Mouse (Mus musculus): Measurements from ENCODE around the gene Kcnk10.

The Kcnk10 gene

DNA sequence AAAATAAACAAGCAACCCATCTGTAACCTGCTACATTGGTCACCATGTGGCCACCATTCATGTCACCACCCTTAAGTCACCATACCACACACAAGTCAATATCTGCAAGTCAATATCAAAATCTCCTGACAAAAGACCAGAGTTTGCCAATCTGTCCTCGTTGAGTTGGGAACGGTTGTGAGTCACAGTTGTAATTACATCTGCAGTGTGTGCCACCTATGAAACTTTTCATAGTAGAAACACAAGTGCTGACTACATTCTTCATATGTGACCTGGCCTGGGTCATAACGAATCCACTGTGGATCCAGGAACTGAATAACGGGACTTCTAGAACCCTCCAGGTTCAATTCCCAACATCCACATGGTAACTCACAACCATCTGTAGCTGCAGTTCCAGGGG lies 14.8 kb downstream of the Kcnk10 start:
- no peaks in the 10 kb centered on the region for H3K9me3 ChIP-seq (ENCODE audit: low read length)
- TF ChIP-seq NANOG (IDR thresholded peaks at IDR 0.05; ENCODE audit: borderline replicate concordance, low read length) = no peak
- no peak for TF ChIP-seq CTCF (conservative IDR thresholded peaks at IDR 0.05; ENCODE audit: low read length)
- no peak for TF ChIP-seq POU5F1 (IDR thresholded peaks at IDR 0.05; ENCODE audit: borderline replicate concordance, low read length)

DNA sequence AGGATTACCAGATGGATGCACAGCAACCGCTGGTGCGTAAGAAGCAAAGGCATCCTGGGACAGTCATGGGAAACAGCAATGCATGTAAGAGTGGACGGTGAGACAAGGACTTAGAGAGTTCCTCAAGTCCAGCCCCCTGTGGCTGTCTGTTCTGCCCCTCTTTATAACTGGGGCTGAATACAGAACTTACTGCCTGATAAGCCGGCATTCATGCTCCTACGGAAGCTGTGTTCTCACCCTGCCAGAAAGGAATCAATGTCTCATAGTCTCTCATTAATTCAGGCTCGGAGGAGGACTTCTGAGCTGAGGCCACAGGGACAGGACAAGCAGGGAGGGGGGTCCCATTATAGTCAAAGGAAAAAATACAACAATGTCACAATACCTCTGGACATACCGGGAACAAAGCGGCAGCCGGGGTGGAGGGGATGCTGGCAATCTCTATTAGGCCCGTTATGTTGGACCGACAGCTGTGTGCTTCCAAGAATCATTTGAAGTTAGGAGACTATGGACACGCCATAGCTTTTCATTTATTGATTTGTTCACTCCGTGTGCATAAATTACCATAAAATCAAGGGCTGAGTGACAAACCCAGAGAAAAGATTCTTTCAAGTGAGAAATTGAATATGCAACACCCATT lies 15.7 kb downstream of the Kcnk10 start:
- H3K27me3 ChIP-seq (ENCODE audit: insufficient read depth, low read length) = no peaks in the 10 kb centered on the region
- H3K4me3 ChIP-seq (replicated peaks; ENCODE audit: low read length) = no peak overlapping the region
- H3K36me3 ChIP-seq (ENCODE audit: insufficient read depth, low read length) = no peaks in the 10 kb centered on the region
- H3K9me3 ChIP-seq (ENCODE audit: low read length) = no peaks in the 10 kb centered on the region
- TF ChIP-seq POU5F1 (IDR thresholded peaks at IDR 0.05; ENCODE audit: borderline replicate concordance, low read length) (no peak), CTCF (conservative IDR thresholded peaks at IDR 0.05; ENCODE audit: low read length) (no peak), NANOG (IDR thresholded peaks at IDR 0.05; ENCODE audit: borderline replicate concordance, low read length) (no peak)
- no peaks in the 10 kb centered on the region for H3K4me1 ChIP-seq (replicated peaks; ENCODE audit: low read depth, low read length)

More for the DNA sequence above, 14.8 kb downstream of the Kcnk10 start:
- H3K4me1 ChIP-seq (replicated peaks; ENCODE audit: low read depth, low read length) = no peaks in the 10 kb centered on the region
- H3K36me3 ChIP-seq (ENCODE audit: insufficient read depth, low read length) = no peaks in the 10 kb centered on the region
- 0 out of 2 replicates have a peak, but pooled peaks cover 5% of the 10 kb centered on the region for H3K27me3 ChIP-seq (ENCODE audit: insufficient read depth, low read length)
- H3K4me3 ChIP-seq (replicated peaks; ENCODE audit: low read length) = no peak overlapping the region

DNA sequence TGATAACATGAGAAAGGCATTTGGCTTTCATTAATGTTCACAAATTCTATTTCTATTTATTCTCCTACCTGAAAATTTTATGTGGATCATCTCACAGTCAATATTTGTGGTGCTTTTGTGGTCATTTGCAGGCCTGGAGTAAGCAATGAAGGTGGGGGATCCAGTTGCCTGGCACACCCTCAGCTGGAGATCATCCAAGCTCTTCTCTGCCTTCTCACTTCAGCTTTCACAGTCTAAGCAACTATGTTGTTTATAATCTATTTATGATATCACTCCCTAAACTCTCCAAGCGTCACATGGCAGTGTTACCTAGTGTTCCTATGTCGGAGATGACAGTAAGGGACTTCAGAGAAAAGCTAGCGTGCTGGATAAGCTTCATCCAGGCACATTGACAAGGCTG lies 18.1 kb downstream of the Kcnk10 start:
- no peaks in the 10 kb centered on the region for H3K27me3 ChIP-seq (ENCODE audit: insufficient read depth, low read length)
- H3K9me3 ChIP-seq (ENCODE audit: low read length) = no peaks in the 10 kb centered on the region
- no peaks in the 10 kb centered on the region for H3K36me3 ChIP-seq (ENCODE audit: insufficient read depth, low read length)
- H3K4me1 ChIP-seq (replicated peaks; ENCODE audit: low read depth, low read length) = no peaks in the 10 kb centered on the region
- no peak for TF ChIP-seq POU5F1 (IDR thresholded peaks at IDR 0.05; ENCODE audit: borderline replicate concordance, low read length)
- no peak for TF ChIP-seq CTCF (conservative IDR thresholded peaks at IDR 0.05; ENCODE audit: low read length)
- TF ChIP-seq NANOG (IDR thresholded peaks at IDR 0.05; ENCODE audit: borderline replicate concordance, low read length) = no peak
- no peak overlapping the region for H3K4me3 ChIP-seq (replicated peaks; ENCODE audit: low read length)

DNA sequence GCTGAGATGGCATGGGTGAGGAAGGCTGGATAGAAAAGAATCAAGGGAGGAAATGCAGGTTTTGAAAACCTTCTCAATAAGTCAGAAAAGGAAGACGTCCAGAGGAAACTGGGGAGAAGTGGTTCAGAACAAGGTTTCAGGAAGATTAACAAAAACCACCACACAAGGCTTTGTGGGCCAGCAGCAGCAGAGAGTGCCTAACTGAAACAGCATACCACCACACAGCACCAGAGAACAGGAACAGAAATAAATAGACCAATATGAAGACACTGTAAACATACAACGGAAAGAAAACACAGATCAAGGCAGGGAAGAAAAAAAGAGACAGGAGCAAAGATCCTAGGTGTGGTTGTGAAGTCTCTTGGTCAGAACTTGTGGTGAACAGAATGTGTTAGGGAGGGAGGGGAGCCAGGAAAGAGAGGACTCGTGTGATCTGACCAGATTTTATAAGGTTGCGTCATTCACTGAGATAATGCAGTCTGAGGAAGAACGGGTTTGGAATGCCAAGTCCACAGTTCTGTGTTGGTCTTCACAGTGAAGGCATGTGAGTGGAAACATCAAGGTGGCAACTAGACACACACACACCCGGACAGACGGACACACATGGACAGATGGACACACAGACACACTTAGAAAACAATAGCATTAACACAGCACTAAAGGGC lies 21.0 kb downstream of the Kcnk10 start:
- Histone ChIP-seq H3K4me1 (replicated peaks; ENCODE audit: low read depth, low read length) (no peaks in the 10 kb centered on the region), H3K4me3 (replicated peaks; ENCODE audit: low read length) (no peak overlapping the region), H3K27me3 (ENCODE audit: insufficient read depth, low read length) (no peaks in the 10 kb centered on the region), H3K36me3 (ENCODE audit: insufficient read depth, low read length) (no peaks in the 10 kb centered on the region), H3K9me3 (ENCODE audit: low read length) (no peaks in the 10 kb centered on the region)
- no peak for TF ChIP-seq POU5F1 (IDR thresholded peaks at IDR 0.05; ENCODE audit: borderline replicate concordance, low read length)
- no peak for TF ChIP-seq NANOG (IDR thresholded peaks at IDR 0.05; ENCODE audit: borderline replicate concordance, low read length)
- TF ChIP-seq CTCF (conservative IDR thresholded peaks at IDR 0.05; ENCODE audit: low read length) = no peak

DNA sequence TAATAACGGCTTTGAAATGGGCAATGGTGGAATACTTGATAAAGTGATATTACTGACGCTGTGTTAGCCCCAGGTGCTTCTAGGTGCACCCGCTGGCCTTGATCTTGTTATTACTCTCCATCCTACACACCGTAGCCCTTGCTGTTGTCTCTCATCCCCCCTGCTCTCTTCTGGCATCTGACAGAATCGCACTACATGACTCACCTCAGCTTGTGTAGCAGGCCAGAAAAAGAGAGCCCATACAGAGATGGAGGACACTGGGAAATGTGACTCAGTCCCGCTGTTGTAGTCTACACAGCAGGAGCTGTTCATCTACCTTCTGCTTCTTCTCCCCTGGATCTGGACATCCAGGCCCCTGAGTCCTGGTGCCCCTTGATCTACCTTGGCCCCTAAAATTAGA lies 28.1 kb downstream of the Kcnk10 start:
- no peaks in the 10 kb centered on the region for H3K4me1 ChIP-seq (replicated peaks; ENCODE audit: low read depth, low read length)
- H3K9me3 ChIP-seq (ENCODE audit: low read length) = no peaks in the 10 kb centered on the region
- no peak overlapping the region for H3K4me3 ChIP-seq (replicated peaks; ENCODE audit: low read length)
- H3K36me3 ChIP-seq (ENCODE audit: insufficient read depth, low read length) = no peaks in the 10 kb centered on the region
- TF ChIP-seq NANOG (IDR thresholded peaks at IDR 0.05; ENCODE audit: borderline replicate concordance, low read length) (no peak), POU5F1 (IDR thresholded peaks at IDR 0.05; ENCODE audit: borderline replicate concordance, low read length) (no peak), CTCF (conservative IDR thresholded peaks at IDR 0.05; ENCODE audit: low read length) (no peak)
- H3K27me3 ChIP-seq (ENCODE audit: insufficient read depth, low read length) = no peaks in the 10 kb centered on the region

DNA sequence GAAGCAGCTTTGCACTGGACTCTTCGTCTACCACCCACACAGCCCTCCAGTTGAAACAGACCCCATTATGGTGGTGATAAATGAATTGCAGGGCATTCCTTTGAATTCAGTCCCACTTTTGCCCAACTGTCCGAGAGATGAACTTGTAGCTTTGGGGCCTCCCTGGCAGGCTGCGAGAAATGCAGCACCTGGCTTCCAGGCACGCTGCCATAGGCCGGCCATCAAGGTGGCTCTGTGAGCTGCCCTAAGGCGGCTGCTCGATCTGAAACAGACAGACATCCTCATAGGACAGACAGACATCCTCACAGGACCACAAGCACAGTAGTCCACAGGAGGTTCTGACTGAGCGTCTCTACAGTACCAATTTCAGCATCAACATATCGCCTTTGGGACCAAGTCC lies 30.0 kb downstream of the Kcnk10 start:
- H3K4me1 ChIP-seq (replicated peaks; ENCODE audit: low read depth, low read length) = no peaks in the 10 kb centered on the region
- TF ChIP-seq NANOG (IDR thresholded peaks at IDR 0.05; ENCODE audit: borderline replicate concordance, low read length) (no peak), CTCF (conservative IDR thresholded peaks at IDR 0.05; ENCODE audit: low read length) (no peak), POU5F1 (IDR thresholded peaks at IDR 0.05; ENCODE audit: borderline replicate concordance, low read length) (no peak)
- no peaks in the 10 kb centered on the region for H3K27me3 ChIP-seq (ENCODE audit: insufficient read depth, low read length)
- no peak overlapping the region for H3K4me3 ChIP-seq (replicated peaks; ENCODE audit: low read length)
- H3K9me3 ChIP-seq (ENCODE audit: low read length) = no peaks in the 10 kb centered on the region
- no peaks in the 10 kb centered on the region for H3K36me3 ChIP-seq (ENCODE audit: insufficient read depth, low read length)

DNA sequence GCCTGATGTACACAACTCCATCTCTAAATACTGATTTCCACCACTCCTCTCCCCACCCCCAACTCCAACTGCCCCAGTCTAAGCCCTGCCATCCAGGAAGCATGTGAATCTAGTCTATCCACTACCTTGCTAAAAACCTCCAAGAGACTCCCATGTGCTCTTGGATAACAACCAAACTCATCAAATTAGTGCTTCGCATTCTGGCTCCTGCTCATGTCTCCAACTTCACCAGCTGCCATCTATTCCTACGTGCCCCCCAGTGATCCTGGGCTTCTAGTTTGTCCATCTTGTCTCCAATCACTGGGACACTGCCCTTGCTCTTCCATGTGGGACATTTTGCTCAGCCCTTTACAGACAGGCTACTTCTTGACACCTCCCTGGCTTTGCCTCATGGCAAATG lies 32.2 kb downstream of the Kcnk10 start:
- Histone ChIP-seq H3K4me1 (replicated peaks; ENCODE audit: low read depth, low read length) (no peaks in the 10 kb centered on the region), H3K27me3 (ENCODE audit: insufficient read depth, low read length) (no peaks in the 10 kb centered on the region), H3K9me3 (ENCODE audit: low read length) (no peaks in the 10 kb centered on the region), H3K4me3 (replicated peaks; ENCODE audit: low read length) (no peak overlapping the region), H3K36me3 (ENCODE audit: insufficient read depth, low read length) (no peaks in the 10 kb centered on the region)
- TF ChIP-seq NANOG (IDR thresholded peaks at IDR 0.05; ENCODE audit: borderline replicate concordance, low read length) (no peak), CTCF (conservative IDR thresholded peaks at IDR 0.05; ENCODE audit: low read length) (no peak), POU5F1 (IDR thresholded peaks at IDR 0.05; ENCODE audit: borderline replicate concordance, low read length) (no peak)

DNA sequence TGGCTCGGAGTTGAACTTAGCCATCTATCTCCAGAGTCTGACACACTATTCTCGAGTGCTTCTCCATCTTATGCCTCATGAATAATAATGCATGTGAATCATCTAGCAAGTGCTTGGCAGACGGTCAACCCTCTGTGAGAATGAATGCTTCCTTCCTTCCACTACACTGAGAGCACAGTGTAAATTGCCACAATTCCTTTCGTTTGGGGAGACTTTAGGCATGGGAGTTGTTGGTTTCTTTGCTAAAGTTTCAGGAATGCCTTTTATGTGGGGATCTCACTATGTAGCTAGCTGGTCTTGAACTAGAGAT lies 32.9 kb downstream of the Kcnk10 start:
- Histone ChIP-seq H3K36me3 (ENCODE audit: insufficient read depth, low read length) (no peaks in the 10 kb centered on the region), H3K9me3 (ENCODE audit: low read length) (no peaks in the 10 kb centered on the region), H3K4me3 (replicated peaks; ENCODE audit: low read length) (no peak overlapping the region), H3K4me1 (replicated peaks; ENCODE audit: low read depth, low read length) (no peaks in the 10 kb centered on the region), H3K27me3 (ENCODE audit: insufficient read depth, low read length) (no peaks in the 10 kb centered on the region)
- no peak for TF ChIP-seq CTCF (conservative IDR thresholded peaks at IDR 0.05; ENCODE audit: low read length)
- no peak for TF ChIP-seq POU5F1 (IDR thresholded peaks at IDR 0.05; ENCODE audit: borderline replicate concordance, low read length)
- no peak for TF ChIP-seq NANOG (IDR thresholded peaks at IDR 0.05; ENCODE audit: borderline replicate concordance, low read length)
